Mouse (Mus musculus) embryo, embryonic 11.5 days (tissue): ENCODE results near the gene Hhip.

Experiments
- DNase-seq: peaks from one replicate; pipeline ENCODE4 v3.0.0-alpha.2; 2012; ENCODE audit warnings: low read depth, low spot score

The Hhip gene

DNA sequence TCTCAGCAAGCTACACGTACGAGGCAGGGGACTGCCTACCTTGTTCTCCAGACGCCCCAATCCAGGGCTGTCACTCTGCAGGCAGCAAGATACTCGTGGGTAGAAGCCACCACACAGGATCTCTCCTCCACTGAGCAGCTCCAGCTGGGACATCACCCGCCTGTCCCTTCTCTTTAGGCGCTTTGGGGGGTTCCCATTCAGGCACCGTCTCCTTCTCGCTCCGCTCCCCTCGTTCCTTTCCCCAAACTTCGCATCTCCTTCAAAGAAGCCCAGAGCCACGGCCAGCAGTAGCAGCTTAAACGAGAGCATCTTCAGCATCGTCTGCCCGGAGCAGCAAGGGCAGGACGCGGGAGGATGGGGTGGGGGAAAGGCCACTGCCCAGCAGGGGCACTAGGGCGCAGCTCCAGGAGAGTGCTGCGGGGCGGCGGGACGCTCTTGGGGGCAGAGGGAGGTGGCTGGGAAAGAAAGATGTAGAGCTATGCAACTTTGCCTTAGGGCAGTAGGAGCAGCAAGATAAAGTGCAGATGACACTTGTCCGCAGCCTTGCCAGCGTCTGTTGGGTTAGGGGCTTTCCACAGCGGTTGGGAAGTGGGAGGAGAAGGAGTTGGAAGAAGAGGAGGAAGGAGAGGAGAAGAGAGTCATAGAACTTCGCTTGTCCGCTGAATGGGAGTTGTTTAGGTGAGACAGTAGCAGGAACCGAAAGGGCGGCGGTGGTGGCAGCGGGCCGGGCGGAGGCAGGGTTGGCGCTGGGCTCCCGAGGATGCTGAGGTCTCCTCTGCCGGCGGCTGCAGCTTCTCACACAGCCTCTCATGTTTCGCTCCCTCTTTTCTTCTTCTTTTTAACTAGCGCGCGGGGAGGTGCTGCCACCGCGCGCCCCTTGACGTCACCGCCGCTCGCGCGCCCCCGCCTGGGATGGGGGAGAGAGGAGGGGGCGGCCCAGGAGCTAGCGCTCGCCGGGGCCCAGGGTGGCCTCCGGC is at the start of gene Hhip:
Gene Hhip, minus strand, starts transcription at position 809 of the 977 bp plus-strand sequence.
- no peak for DNase-seq

DNA sequence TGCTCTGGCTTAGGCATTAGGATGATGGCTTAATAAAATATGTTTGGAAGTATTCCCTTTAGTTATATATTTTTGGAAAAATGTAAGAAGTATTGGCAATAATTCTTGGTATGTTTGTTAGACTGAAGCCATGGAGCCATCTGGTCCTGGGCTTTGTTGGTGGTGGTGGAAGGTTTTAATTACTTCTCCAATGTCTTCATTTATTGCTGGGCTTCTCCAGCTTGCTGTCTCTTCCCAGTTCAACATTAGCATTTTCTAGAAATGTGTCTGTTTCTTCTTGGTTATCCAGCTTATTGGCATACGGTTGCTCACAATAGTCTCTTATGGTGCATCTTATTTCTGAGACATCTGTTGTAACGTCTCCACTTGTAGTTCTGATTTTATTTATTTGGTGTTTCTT is 29.2 kb upstream of the Hhip start:
- DNase-seq: no peak

DNA sequence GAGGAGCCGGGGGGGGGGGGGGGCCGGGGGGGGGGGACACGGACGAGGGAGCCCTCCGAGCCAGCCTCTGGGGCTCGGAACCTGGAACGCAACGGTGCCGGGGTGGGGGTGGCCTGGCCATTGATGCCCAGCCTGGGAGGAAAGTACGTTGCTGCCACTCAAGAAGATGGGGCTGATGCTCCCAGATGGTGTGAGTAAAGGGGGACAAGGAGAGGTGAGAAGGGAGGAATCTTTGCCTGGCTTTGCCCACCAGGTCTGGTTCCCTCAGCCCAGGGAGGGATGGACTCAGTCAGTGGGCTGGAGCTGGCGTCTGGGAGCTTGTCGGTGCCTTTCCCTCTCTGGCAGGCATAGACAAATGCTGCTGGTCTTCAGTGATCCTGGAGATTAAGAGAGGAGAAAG is 387 bp upstream of the Hhip start:
- no peak for DNase-seq

DNA sequence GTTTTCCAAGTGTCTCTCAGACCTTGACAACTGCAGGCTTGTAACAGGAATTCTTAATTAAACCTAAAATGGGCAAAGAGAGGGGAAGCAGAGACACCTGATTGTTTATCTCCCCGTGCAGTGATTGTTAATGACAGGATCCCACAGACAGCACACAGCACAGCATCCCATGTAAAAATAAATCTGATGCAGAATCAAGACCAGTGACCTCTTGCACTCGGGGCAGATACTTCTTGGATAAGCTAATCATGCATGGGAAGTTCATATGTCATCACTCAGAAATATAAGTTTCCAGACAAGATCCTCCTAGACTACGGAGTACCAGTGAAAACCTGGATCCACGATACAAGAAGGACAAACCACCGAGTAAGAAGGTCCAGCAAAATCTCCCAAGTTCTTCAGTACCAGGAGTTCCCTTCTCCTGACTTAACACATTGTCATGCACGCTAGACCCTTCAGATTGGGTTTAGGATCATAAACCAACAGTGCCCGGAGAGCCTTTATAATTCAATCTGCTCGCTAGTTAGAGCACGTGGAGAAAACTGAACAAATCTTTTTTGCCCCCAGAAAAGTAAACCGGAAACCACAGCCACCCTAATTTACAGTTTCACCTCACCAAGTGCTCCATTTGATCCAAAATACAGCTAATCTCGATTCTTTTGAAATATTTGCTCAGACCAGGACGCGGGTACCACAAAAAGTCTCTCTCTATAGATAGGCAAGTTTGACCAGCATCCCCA is 1.3 kb downstream of the Hhip start:
- no peak for DNase-seq

DNA sequence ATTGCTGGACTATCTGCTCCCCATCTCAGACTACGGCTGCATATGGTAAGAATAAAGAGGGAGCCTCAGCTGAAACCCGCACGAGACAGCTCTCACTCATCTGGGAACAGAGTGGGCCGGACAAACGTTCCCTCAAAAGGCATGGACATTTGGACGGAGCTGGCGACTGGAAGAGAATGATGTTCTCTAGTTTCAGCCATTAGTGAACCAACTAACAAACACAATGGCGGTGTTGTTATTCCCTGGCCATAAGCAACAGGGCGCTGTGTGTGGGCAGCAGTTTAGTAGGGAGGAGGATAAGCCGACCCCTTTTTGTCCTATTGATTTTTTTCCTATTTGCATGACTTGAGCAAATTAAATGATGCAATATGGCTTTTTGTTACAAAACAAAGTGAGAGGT is 2.0 kb downstream of the Hhip start:
- DNase-seq: no peak

DNA sequence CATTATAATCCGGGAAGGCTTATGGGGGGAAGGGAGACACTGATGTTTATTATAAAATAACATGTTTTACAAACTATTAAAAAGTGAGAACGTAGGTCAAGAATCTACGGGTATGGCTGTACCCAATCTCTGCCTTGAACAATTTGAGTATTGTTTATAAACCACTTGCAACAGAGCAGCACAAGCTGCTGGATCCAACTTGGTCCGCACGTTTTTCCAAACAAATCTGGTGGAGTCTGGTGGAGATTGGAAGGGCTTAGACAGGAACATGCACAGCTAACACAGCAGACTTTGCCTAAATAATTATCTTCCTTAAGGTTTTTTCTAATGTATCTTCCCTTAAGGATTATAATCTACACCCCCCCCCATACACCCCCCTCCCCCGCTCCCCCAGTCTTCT is 2.7 kb downstream of the Hhip start:
- no peak for DNase-seq

DNA sequence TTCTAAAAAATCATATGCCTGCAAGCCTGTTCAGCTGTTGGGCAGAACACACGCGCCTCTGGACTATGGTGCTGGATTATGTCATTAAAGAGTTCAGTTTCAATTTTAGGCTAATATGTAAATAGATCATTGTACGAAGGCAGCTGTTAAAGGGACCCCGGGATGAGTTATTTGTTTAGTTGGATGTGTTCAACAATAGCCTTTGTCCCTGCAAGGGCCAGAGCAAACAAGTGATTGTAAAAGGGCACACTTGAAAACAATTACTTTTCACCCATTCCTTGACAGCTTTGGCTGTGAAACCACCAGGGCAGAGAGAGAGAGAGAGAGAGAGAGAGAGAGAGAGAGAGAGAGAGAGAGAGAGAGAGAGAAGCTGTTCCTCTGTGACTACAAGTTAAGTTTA is 3.6 kb downstream of the Hhip start:
- no peak for DNase-seq

DNA sequence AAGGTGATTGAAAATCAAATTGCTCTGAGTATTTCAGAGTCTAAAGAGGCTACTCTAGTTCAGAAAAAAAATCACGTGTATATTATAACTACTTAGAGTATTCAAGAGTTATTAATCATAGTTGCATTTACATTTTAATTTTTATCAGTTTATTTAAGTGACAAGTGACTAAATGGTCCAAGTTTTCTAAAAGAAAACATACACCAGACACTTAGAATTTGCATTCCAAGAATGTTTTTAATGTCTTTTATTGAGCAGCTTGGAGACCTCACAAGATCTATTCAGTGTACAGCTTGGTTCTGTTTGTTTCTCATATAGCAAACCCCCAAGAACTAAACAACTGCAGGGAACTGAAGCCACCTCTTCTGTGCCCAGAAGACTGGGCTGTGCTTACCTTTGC is 5.0 kb downstream of the Hhip start:
- no peak for DNase-seq

DNA sequence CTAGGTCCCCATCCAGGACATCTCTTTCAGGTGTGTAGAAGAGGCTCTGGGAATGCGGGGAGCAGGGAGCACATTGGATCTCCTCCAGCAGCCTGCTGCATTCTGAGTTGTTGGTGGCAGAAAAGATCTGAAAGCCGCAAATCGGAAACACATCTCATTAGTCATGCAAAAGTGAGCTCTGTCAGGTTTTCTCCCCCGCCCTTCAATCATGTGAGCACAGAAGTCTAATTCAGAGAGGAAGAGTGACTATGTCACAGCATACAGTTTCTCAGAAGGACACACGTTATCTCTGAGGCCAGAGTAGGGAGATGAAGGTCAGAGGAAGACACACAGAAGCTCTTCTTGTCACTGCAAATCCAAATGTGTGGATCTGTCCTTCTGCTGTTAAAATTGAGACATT is 6.3 kb downstream of the Hhip start:
- DNase-seq: no peak

DNA sequence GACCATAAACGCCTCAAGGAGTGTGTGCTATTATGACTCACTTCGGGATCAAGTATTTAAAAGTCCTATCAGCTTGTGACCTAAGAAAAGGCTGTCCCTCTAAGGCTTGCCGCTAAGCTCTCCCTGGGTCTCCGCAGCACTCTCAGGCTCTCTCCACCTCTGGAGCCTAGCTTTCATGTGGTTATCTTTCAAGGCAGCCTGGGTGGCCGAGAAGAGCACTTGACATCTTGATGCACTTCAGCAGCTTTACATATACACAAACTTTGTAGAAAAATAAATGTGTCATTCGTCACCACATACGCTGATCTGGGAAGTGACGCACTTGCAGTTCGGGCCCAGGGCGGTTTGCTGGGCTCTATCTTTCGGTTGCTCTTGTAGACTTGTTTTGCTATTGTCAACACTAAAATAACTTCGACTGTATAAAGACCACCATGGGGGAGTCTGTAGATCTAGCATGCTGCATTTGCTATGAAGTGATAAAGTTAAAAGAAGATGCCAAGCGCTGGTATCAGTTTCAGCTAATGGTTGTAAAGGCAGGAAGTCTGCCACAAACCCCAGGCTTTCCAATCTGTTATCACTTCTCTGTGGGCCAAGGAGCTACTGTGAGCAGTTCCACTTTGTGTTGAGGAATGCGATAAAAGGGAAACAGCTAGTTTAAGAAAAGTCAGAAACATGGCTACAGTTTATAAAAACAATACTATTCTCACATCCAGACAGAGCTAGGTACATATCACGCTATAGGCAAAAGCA is 8.4 kb downstream of the Hhip start:
- DNase-seq: no peak

DNA sequence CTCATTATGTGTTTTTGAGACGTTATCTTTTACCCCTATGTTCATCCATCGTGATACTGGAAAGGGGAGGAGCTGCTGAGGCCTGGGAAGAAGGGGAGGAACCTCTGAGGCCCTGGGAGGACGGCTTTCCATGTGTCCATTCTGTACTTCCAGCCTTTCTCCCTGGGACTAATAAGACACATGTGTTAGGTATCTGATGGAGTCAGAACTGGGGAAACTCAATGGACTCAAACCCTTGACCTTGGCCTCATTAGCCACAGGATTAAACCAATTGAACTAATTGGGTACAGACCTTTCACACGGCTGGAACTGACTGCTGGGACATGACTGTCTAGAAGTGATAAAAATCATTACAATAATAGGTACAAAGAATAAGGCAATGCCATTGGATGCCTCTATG is 9.6 kb downstream of the Hhip start:
- no peak for DNase-seq

DNA sequence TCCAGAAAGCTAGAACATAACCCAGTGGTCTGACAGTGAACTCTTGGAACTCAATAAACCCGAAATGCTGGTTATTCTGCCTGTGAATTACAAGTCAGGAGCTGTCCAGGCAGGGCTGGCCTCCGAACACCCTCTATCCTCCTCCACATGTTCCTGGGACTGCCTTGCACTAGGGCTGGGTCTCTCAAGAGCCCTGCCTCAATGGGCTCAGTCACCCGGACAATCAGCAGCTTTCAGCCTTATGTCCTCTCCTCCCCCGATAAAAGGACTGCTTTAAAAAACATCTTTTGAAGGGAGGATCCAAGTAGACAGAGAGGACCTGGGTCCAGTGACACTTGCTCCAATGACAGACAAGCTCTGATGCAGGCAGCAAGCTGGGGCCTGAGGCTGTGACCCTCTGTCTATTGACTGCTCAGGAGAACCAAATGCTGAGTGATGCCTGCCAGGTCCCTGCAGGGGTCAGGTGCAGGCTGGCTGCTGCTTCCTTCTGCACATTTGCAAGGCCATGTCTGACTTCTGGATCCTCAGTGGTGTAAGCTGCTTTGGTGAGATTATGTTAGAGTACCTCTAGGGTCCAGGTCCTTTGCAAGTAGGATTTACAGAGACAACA is 20.1 kb downstream of the Hhip start:
- DNase-seq: no peak

DNA sequence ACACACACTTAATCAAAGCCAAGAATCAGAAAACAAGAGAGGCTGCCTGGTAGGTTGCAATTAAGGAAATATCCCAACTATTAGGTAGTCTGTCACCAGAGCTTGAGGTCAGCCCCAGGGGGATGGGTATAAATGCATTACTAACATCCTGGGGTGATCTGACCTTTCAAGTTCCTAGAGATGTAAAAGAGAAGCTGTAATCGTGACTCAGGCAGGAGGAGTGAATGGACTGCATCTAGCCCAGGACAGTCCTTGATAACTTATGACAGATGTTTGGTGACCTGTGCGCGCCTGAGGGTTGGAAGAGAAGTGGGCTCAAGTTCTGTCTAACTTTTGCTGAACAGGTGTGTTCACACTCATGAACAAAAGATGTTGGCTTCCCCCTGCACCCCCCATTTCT is 25.2 kb downstream of the Hhip start:
- no peak for DNase-seq

DNA sequence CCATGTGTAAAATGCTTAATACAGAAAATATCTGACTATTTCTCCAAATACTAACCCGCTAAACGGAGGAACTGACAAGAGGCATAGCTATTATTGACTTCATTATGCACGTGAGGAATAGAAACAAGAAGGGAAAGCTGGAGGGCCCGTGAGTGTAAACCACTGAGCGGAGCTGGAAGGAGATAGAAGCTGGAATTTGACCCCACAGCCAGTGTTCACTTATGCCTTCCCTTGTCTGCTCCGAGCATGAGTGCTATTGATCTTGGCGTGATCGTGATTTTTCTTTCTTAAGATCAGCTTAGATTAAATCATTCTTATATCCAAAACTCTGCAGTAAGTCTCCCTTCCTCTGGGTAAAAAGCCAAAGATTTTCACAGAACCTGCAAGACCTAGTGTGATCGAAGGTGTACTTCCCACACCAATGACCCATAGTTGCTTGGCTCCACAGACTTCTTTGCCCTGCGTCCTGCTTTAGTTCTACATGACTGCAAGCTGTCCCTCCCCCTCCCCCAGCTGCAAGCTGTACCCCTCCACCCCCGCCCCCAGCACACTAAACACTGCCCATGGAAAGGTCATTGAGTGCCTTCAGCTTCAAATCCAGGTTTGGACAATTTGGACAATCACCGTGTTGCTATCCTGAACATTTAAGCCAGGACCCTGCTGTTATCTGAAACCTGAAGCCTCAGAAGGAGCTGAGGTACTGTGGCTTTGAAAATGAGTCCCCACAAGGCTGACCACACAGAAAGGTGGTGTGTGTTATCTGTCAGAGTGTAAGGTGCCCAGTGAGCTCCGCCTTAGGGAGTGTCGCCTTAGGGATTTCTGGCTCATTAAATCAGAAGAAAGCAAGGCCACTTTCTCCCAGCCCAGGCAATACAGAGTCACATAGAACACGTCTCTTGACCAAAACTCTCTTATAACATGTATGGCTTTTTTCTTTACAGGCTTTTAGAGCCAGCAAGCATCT is 26.2 kb downstream of the Hhip start:
- no peak for DNase-seq

DNA sequence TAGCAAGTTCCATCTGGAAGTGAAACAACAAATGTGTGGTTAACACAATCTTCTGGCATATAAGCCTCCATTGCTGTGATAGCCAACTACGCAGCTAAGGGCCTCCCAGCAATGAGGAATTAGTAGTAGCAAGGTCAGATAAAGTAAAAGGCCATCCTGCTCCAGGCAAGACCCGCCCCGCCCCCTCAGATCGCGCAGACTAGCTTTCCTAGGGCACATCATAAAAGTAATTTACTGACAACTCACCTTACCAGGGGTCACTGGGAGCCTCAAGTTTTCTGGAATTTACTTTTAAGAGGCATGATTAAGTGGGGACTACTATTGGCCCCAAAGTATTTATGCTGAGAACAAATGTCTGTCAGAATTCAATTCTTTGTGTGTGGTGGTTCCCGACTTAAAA is 28.2 kb downstream of the Hhip start:
- no peak for DNase-seq

DNA sequence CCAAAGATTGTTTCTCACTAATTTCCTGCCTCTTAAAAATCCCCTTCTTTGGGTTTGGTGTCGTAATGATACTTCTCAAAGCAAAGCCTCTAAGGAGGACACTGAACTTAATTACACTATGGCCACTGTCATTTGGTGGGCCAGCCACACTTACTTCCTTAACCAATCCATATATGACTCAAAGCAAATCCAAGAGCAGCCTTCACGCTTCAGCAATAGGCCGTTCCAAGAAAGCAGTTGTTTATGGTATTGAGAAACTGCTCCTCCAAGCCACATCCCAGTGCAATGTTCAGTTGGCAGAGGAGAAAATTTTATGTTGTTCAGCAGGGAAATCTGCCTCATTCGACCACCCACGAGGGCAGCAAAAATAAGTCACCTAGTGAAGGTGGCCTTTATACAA is 37.3 kb downstream of the Hhip start:
- DNase-seq: no peak

DNA sequence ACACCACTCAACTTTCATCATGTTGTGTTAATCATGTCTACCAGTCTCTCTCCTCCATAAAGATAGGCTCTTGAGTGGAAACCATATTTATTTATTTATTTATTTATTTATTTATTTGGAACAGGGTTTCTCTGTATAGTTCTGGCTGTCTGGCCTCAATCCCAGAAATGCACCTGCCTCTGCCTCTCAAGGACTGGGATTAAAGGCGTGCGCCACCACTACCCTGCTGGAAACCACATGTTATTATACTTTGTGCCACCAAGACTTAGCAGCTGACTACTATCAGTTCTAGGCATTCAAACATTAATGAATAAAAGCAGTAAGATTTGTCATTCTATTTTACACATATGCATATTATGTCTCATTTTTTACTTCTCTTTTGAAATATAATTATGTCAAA is 42.0 kb downstream of the Hhip start:
- no peak for DNase-seq

DNA sequence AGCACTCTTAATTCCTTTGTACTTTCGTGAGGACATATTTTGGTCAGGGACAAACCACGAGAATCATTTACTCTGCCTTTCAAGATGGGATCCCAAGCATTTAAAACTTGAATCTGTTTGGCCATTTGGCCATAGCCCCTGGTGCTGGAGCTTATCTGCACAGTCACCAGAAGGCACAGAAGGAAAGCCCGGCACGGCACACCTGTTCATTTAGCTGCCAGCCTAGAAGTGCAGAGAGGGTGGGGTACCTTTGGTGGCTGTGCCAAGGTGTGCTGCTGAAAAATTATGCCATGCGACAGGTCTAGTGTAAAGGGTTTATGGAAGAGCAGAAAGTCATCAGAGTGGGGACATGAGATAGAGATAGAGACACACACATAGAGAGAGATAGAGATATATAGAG is 53.4 kb downstream of the Hhip start:
- no peak for DNase-seq

DNA sequence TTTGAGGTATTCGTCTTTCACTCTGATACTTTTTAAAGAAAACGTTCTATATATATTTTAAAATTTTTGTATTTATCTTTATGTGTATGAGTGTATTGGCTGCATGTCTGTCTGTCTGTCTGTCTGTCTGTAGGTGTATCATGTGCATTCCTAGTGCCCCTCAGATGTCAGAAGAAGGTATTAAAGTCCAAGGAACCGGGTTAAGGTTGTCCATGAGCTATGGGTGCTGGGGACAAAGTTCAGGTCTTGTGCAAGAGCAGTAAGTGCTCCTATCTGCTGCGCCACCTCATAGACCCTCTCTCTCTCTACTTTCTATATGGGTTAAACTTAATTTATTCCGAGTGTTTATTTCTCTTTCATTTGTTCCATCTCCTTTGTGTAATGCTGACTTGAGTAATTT is 55.5 kb downstream of the Hhip start:
- DNase-seq: no peak

DNA sequence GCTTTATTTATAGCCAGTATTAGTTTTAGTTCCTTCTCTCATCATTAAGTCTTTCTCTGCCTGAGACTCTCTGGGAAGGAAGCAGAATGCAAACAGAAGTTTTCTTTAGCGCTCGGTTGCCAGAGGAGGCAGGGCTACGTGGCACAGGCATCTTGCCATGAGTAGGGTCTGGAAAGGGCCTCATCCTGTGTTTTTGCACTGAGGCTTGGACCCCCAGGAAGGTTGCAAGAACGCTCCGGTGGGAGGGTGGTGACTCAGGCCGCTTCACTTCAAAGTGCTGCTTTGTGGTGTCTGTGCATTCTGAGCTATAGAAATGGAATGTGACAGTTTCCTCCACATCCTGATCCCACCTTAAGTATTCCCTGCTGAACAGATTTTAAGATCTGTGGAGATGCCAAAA is 62.7 kb downstream of the Hhip start:
- DNase-seq: no peak

DNA sequence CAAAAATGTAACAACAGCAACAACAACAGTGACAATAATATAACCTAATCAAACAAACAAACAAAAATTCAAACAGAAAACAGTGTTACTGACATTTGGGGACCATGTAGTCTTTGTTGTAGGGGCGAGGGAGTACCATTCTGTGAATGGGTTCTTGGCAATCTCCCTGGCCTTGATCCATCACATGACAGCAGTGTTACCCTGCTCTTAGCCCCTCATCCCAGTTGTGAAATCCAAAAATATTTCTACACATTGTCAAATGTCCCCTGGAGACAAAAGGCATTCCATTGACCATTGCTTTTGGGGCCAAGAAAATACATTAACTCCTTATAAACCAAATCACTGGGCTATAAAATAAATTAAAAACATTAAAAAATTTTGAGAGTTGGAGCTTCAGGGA is 64.3 kb downstream of the Hhip start:
- no peak for DNase-seq
